Mouse (Mus musculus): ENCODE measurements around the gene Thap12. TPM values are rescaled to one million over a fixed set of nuclear protein-coding genes. Genes with fewer than 3 reads are reported as not detected.
A peak's percentile ranks its signal among the peaks of the same experiment; 100 is the strongest.

The Thap12 gene
- polyA plus RNA-seq, 1 experiment, result 36.7 TPM

DNA sequence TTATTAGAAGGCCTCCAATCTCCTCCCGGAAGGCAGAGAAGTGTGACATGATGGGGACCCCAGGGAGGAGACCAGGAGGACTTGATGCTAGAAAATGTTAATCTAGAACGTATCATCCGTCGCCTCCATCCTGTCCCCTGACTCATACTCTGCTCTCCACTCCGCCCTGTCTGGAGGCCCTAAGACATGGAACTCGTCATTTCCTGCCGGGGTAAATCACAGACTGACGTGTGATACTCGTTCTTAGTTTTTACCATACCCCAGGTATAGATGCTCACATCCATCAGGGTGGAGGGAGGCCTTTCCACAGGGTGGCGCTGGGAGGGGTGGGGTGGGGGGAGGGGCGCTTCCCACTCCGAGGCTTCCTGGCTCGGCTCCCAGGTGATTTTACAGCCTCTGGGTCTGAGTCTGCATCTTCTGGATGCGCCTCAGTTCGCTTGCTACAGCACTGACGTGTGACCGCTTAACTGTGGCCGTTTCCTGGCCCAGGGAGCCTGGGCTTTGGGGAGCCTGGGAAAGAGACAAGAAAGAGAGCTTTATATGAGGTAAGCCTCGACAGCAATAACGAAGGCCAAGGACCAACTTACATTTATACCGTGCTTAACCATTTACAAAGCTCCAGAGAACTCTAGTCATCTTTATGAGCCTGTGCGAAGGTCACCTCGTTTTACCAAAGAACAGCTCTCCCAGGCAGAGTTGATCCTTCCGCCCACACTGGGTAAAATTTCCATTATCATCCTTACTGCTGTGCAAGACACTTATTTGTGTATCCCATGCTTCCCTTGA is 9.9 kb upstream of the Thap12 start:
- TF ChIP-seq POLR2A (IDR thresholded peaks at IDR 0.05; ENCODE audit: insufficient read depth, low read length) (no peak), CTCF (IDR thresholded peaks at IDR 0.05; ENCODE audit: low read depth, low read length) (no peak), EP300 (IDR thresholded peaks at IDR 0.05; ENCODE audit: insufficient read depth, low read depth, low read length) (no peak)
- H3K27ac ChIP-seq (ENCODE audit: insufficient read depth, low read length), result no peak overlapping the region

GRCm38 (mm10) chr7:98694046-98694445 is 8.9 kb upstream of the Thap12 start:
- no peak overlapping the region for H3K9ac ChIP-seq (ENCODE audit: low read depth, poor library complexity, severe bottlenecking)
- no peaks in the 10 kb centered on the region for H3K36me3 ChIP-seq (ENCODE audit: control insufficient read depth, insufficient read depth, low read length, poor library complexity, severe bottlenecking)
- peaks cover 2% of the 10 kb centered on the region for H3K4me1 ChIP-seq (ENCODE audit: control insufficient read depth, insufficient read depth, low read length)
- no peak overlapping the region for H3K4me3 ChIP-seq (ENCODE audit: low read depth, low read length)
- TF ChIP-seq CTCF (IDR thresholded peaks at IDR 0.05; ENCODE audit: low read depth, low read length) (no peak), POLR2A (IDR thresholded peaks at IDR 0.05; ENCODE audit: insufficient read depth, low read length) (no peak), EP300 (IDR thresholded peaks at IDR 0.05; ENCODE audit: insufficient read depth, low read depth, low read length) (no peak)
- no peaks in the 10 kb centered on the region for H3K27me3 ChIP-seq (ENCODE audit: control insufficient read depth, insufficient read depth, low read length, poor library complexity, severe bottlenecking)
- H3K9me3 ChIP-seq (replicated peaks; ENCODE audit: control insufficient read depth, insufficient read depth, low read length, poor library complexity, severe bottlenecking), result no peaks in the 10 kb centered on the region
- H3K27ac ChIP-seq (ENCODE audit: insufficient read depth, low read length), result no peak overlapping the region

More for the DNA sequence above, 9.9 kb upstream of the Thap12 start:
- Histone ChIP-seq H3K36me3 (ENCODE audit: control insufficient read depth, insufficient read depth, low read length, poor library complexity, severe bottlenecking) (no peaks in the 10 kb centered on the region), H3K4me3 (ENCODE audit: low read depth, low read length) (no peak overlapping the region), H3K9ac (ENCODE audit: low read depth, poor library complexity, severe bottlenecking) (no peak overlapping the region), H3K27me3 (ENCODE audit: control insufficient read depth, insufficient read depth, low read length, poor library complexity, severe bottlenecking) (no peaks in the 10 kb centered on the region), H3K4me1 (ENCODE audit: control insufficient read depth, insufficient read depth, low read length) (peaks cover 2% of the 10 kb centered on the region), H3K9me3 (replicated peaks; ENCODE audit: control insufficient read depth, insufficient read depth, low read length, poor library complexity, severe bottlenecking) (no peaks in the 10 kb centered on the region)

DNA sequence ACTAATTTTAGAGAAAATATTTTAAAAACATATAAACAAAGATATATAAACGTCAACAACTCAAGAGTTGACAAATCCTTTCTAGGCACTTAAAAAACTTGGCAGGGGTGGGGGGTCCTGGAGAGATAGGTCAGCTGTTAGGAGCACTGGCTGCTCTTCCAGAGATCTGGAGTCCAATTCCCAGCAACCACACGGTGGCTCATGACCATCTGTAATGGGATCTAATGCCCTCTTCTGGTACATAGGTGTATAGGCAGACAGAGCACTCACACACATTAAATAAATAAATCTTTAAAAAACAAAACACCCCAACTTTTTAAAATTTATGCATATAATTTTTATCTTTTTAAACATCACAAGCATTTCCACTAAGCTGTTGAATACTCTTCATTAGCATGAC is 5.4 kb upstream of the Thap12 start:
- TF ChIP-seq CTCF (IDR thresholded peaks at IDR 0.05; ENCODE audit: low read depth, low read length) (peak; percentile 41), EP300 (IDR thresholded peaks at IDR 0.05; ENCODE audit: insufficient read depth, low read depth, low read length) (no peak)
- Histone ChIP-seq H3K9ac (ENCODE audit: low read depth, poor library complexity, severe bottlenecking) (no peak overlapping the region), H3K36me3 (ENCODE audit: control insufficient read depth, insufficient read depth, low read length, poor library complexity, severe bottlenecking) (no peaks in the 10 kb centered on the region), H3K9me3 (replicated peaks; ENCODE audit: control insufficient read depth, insufficient read depth, low read length, poor library complexity, severe bottlenecking) (no peaks in the 10 kb centered on the region), H3K4me3 (ENCODE audit: low read depth, low read length) (no peak overlapping the region), H3K4me1 (ENCODE audit: control insufficient read depth, insufficient read depth, low read length) (peaks cover 4% of the 10 kb centered on the region), H3K27me3 (ENCODE audit: control insufficient read depth, insufficient read depth, low read length, poor library complexity, severe bottlenecking) (no peaks in the 10 kb centered on the region), H3K27ac (ENCODE audit: insufficient read depth, low read length) (no peak overlapping the region)

- Histone ChIP-seq H3K36me3 (ENCODE audit: control insufficient read depth, insufficient read depth, low read length, poor library complexity, severe bottlenecking) (no peaks in the 10 kb centered on the region), H3K27me3 (ENCODE audit: control insufficient read depth, insufficient read depth, low read length, poor library complexity, severe bottlenecking) (no peaks in the 10 kb centered on the region), H3K4me1 (ENCODE audit: control insufficient read depth, insufficient read depth, low read length) (peaks cover 3% of the 10 kb centered on the region), H3K9me3 (replicated peaks; ENCODE audit: control insufficient read depth, insufficient read depth, low read length, poor library complexity, severe bottlenecking) (no peaks in the 10 kb centered on the region), H3K27ac (ENCODE audit: insufficient read depth, low read length) (no peak overlapping the region), H3K9ac (ENCODE audit: low read depth, poor library complexity, severe bottlenecking) (no peak overlapping the region), H3K4me3 (ENCODE audit: low read depth, low read length) (no peak overlapping the region)
- TF ChIP-seq POLR2A (IDR thresholded peaks at IDR 0.05; ENCODE audit: insufficient read depth, low read length) (no peak), CTCF (IDR thresholded peaks at IDR 0.05; ENCODE audit: low read depth, low read length) (no peak)
Observed at GRCm38 (mm10) chr7:98698041-98698440, 4.9 kb upstream of the Thap12 start.

DNA sequence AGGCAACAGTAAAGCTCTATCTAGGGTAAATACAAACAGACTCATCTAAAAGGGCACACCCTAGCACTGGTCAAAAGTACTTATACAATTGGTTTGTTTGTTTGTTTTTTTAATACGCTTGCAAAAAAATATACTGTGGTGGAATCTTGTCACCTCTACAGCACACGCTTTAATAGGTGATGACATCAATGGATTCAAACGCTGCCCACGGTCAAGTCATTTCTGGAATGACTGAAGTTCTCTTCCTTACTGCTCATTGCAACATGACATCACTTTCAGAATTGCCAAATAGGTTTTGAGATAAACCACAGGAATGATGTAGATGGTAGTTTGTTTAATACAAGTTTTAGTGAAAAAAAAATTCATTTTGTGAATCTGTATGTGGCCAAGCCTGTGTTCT is 4.3 kb upstream of the Thap12 start:
- no peaks in the 10 kb centered on the region for H3K9me3 ChIP-seq (replicated peaks; ENCODE audit: control insufficient read depth, insufficient read depth, low read length, poor library complexity, severe bottlenecking)
- no peaks in the 10 kb centered on the region for H3K27me3 ChIP-seq (ENCODE audit: control insufficient read depth, insufficient read depth, low read length, poor library complexity, severe bottlenecking)
- no peak overlapping the region for H3K27ac ChIP-seq (ENCODE audit: insufficient read depth, low read length)
- no peak overlapping the region for H3K4me3 ChIP-seq (ENCODE audit: low read depth, low read length)
- no peaks in the 10 kb centered on the region for H3K36me3 ChIP-seq (ENCODE audit: control insufficient read depth, insufficient read depth, low read length, poor library complexity, severe bottlenecking)
- no peak overlapping the region for H3K9ac ChIP-seq (ENCODE audit: low read depth, poor library complexity, severe bottlenecking)
- H3K4me1 ChIP-seq (ENCODE audit: control insufficient read depth, insufficient read depth, low read length), result peaks cover 2% of the 10 kb centered on the region
- no peak for TF ChIP-seq EP300 (IDR thresholded peaks at IDR 0.05; ENCODE audit: insufficient read depth, low read depth, low read length)
- no peak for TF ChIP-seq CTCF (IDR thresholded peaks at IDR 0.05; ENCODE audit: low read depth, low read length)
- no peak for TF ChIP-seq POLR2A (IDR thresholded peaks at IDR 0.05; ENCODE audit: insufficient read depth, low read length)

DNA sequence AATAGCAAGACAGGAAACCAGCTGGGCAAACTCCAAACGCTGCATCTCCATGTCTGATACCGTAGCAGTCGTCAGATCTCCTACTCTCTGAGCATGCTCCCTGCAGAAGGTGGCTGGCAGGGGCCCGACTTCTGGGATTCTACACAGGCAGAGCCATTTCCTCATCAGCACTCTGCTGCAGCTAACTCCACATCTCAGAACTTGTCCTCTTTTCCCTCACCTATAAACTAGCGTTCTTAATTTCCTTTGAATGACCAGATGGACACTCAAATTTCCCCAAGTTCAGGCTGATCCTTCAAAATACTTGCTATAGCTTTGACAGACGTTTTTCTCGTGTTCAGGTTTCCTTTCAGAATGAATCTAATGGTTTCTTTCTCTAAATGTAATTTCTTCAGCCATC is 1.1 kb upstream of the Thap12 start:
- Histone ChIP-seq H3K9me3 (replicated peaks; ENCODE audit: control insufficient read depth, insufficient read depth, low read length, poor library complexity, severe bottlenecking) (no peaks in the 10 kb centered on the region), H3K27ac (ENCODE audit: insufficient read depth, low read length) (peak overlapping the region; percentile 65), H3K4me3 (ENCODE audit: low read depth, low read length) (0 out of 2 replicates have a peak overlapping the region, but pooled peaks have one; percentile 3), H3K9ac (ENCODE audit: low read depth, poor library complexity, severe bottlenecking) (peak overlapping the region; percentile 78), H3K36me3 (ENCODE audit: control insufficient read depth, insufficient read depth, low read length, poor library complexity, severe bottlenecking) (no peaks in the 10 kb centered on the region), H3K4me1 (ENCODE audit: control insufficient read depth, insufficient read depth, low read length) (peaks cover 2% of the 10 kb centered on the region), H3K27me3 (ENCODE audit: control insufficient read depth, insufficient read depth, low read length, poor library complexity, severe bottlenecking) (no peaks in the 10 kb centered on the region)
- no peak for TF ChIP-seq EP300 (IDR thresholded peaks at IDR 0.05; ENCODE audit: insufficient read depth, low read depth, low read length)
- no peak for TF ChIP-seq CTCF (IDR thresholded peaks at IDR 0.05; ENCODE audit: low read depth, low read length)
- no peak for TF ChIP-seq POLR2A (IDR thresholded peaks at IDR 0.05; ENCODE audit: insufficient read depth, low read length)
